Mouse (Mus musculus) embryonic facial prominence, embryonic 10.5 days (tissue): ENCODE data around the gene Ptk7. TPM values are rescaled to one million over a fixed set of nuclear protein-coding genes. Genes with fewer than 3 reads are reported as not detected.
A peak's percentile ranks its signal among the peaks of the same experiment; 100 is the strongest.
"Not testable (repeated sequence)": the region's sequence is repeated elsewhere in the genome, so short reads cannot be mapped to it uniquely, and the experiment has no call there.

Experiments
- DNase-seq: peaks from one replicate; pipeline ENCODE4 v3.0.0-alpha.2; 2017; ENCODE audit warnings: low spot score
- H3K27ac ChIP-seq: fragments of 300-500 bp; sonication (generic); replicated peaks from 2 replicates; pipeline ENCODE4 v1.5.1; 2016; ENCODE audit warnings: mild to moderate bottlenecking
- H3K27me3 ChIP-seq: fragments of 300-500 bp; sonication (generic); replicated peaks from 2 replicates; pipeline ENCODE4 v1.6.1; 2016; ENCODE audit warnings: low read depth, mild to moderate bottlenecking; ENCODE audit not compliant: poor library complexity, severe bottlenecking
- H3K36me3 ChIP-seq: fragments of 300-500 bp; sonication (generic); replicated peaks from 2 replicates; pipeline ENCODE4 v1.6.1; 2016; ENCODE audit warnings: mild to moderate bottlenecking, moderate library complexity
- H3K4me1 ChIP-seq: fragments of 300-500 bp; sonication (generic); 2 replicates; pipeline ENCODE4 v1.6.1; 2016
- H3K4me3 ChIP-seq: fragments of 300-500 bp; sonication (generic); 2 replicates; pipeline ENCODE4 v1.5.1; 2016; ENCODE audit warnings: mild to moderate bottlenecking, moderate library complexity
- H3K9me3 ChIP-seq: fragments of 300-500 bp; sonication (generic); 2 replicates; pipeline ENCODE4 v1.6.1; 2016; ENCODE audit warnings: mild to moderate bottlenecking
- WGBS: fragments of 180-500 bp; shearing (Covaris S2); methylation state at CpG from one replicate; pipeline ENCODE4 v1.1.7; 2016; 5-methylcytosine and 5-hydroxymethylcytosine counted together
- polyA plus RNA-seq: library from polyadenylated mRNA; unstranded; fragments of >200 nt; fragmentation: Nextera tagmentation; extraction: Ambion mirVana; gene quantifications from 2 replicates; pipeline ENCODE4 v1.2.1, GENCODE M21; 2016

Ptk7 gene
- polyA plus RNA-seq, 1 experiment from 2014 or later, result 92.5 TPM

GRCm38 (mm10) chr17:46571005-46571404, 58.3 kb downstream of the Ptk7 start:
- WGBS, result 87% methylated on average over 11 of the region's 11 CpGs
- H3K27ac ChIP-seq, result no peak overlapping the region
- peaks cover 98% of the 10 kb centered on the region for H3K36me3 ChIP-seq
- no peaks in the 10 kb centered on the region for H3K27me3 ChIP-seq
- H3K9me3 ChIP-seq, result no peaks in the 10 kb centered on the region
- no peak for DNase-seq
- H3K4me3 ChIP-seq, result no peak overlapping the region
- no peaks in the 10 kb centered on the region for H3K4me1 ChIP-seq

- WGBS, result 95% methylated on average over 6 of the region's 6 CpGs
- Histone ChIP-seq H3K9me3 (no peaks in the 10 kb centered on the region), H3K4me3 (no peak overlapping the region), H3K27ac (no peak overlapping the region), H3K4me1 (peaks cover 34% of the 10 kb centered on the region), H3K36me3 (peaks cover 15% of the 10 kb centered on the region), H3K27me3 (no peaks in the 10 kb centered on the region)
- no peak for DNase-seq
Observed at GRCm38 (mm10) chr17:46559146-46559545, 70.2 kb downstream of the Ptk7 start.

- Histone ChIP-seq H3K4me1 (peaks cover 44% of the 10 kb centered on the region), H3K9me3 (no peaks in the 10 kb centered on the region), H3K27ac (no peak overlapping the region), H3K27me3 (no peaks in the 10 kb centered on the region), H3K36me3 (peaks cover 5% of the 10 kb centered on the region), H3K4me3 (no peak overlapping the region)
- WGBS, result 88% methylated on average over 5 of the region's 5 CpGs
- no peak for DNase-seq
Observed at GRCm38 (mm10) chr17:46558151-46558550, 71.2 kb downstream of the Ptk7 start.

- peak overlapping the region; percentile 97; the same call in 1 of the 2 replicates for H3K4me3 ChIP-seq
- not testable (repeated sequence) for H3K27me3 ChIP-seq, H3K9me3 ChIP-seq, DNase-seq, H3K36me3 ChIP-seq
- H3K27ac ChIP-seq, result peak overlapping the region; percentile 99
- H3K4me1 ChIP-seq, result peaks cover 52% of the 10 kb centered on the region
Observed at GRCm38 (mm10) chr17:46557321-46557720, 72.0 kb downstream of the Ptk7 start.

DNA sequence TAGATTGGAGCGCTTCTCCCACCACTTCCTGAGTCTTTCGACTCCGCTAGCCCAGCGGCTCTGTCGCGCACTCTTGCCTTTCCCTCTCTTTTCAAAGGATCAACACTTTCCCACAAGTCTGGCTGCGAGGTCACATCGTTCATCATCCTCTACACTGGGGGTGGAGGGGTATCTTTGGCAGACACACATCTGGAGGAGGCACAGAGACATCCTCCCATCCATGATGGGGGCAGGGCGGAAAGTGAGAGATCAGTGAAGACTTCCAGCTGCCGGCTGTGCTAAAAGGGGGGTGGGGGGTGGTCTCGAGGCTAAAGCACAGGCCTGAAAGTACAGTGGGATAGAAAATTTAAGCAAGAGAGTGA, 72.7 kb downstream of the Ptk7 start:
- Histone ChIP-seq H3K4me1 (peaks cover 58% of the 10 kb centered on the region), H3K9me3 (no peaks in the 10 kb centered on the region), H3K4me3 (peak overlapping the region; percentile 97), H3K36me3 (peaks cover 9% of the 10 kb centered on the region), H3K27me3 (no peaks in the 10 kb centered on the region), H3K27ac (peak overlapping the region; percentile 99)
- WGBS, result under 1% methylated on average over 11 of the region's 11 CpGs
- DNase-seq, result peak; percentile 70

- Histone ChIP-seq H3K36me3 (peaks cover 16% of the 10 kb centered on the region), H3K4me1 (peaks cover 58% of the 10 kb centered on the region), H3K27me3 (no peaks in the 10 kb centered on the region), H3K4me3 (peak within 1 kb of the TSS; percentile 97), H3K9me3 (no peaks in the 10 kb centered on the region), H3K27ac (peak within 1 kb of the TSS; percentile 99)
- WGBS, result 0% methylated on average over 87 of the region's 87 CpGs
- DNase-seq, result peak; percentile 98
Observed at GRCm38 (mm10) chr17:46555673-46556583, 73.4 kb downstream of the Ptk7 start, which contains the start of gene Srf. Gene Srf, minus strand, starts transcription at chr17:46556175.

GRCm38 (mm10) chr17:46554977-46555672, 74.2 kb downstream of the Ptk7 start:
- under 1% methylated on average over 75 of the region's 75 CpGs for WGBS
- Histone ChIP-seq H3K36me3 (peaks cover 24% of the 10 kb centered on the region), H3K4me3 (peak overlapping the region; percentile 97), H3K4me1 (peaks cover 58% of the 10 kb centered on the region), H3K27ac (peak overlapping the region; percentile 99), H3K9me3 (no peaks in the 10 kb centered on the region), H3K27me3 (no peaks in the 10 kb centered on the region)
- DNase-seq, result peak; percentile 79

- peaks cover 58% of the 10 kb centered on the region for H3K4me1 ChIP-seq
Observed at GRCm38 (mm10) chr17:46554646-46554976, 74.7 kb downstream of the Ptk7 start.

DNA sequence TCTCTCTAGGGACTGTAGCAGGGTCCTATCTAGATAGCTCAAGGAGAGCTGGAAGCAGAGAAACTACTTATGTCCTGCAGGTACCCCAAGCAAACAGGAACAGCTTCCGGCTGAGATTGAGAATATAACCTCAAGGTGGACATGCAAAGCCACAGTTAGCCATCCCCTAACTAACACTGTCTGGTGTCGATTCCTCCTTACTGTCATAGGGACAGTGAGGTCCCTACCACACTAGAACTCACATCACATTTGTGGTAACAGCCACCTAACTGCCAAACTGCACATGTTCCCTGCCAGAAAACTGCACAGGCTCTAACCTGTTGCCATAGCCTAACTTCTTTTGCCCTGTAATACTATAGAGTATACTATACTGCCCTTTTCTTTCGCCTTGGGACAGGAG, 75.4 kb downstream of the Ptk7 start:
- no peak overlapping the region; the same call in 1 of the 2 replicates for H3K27ac ChIP-seq
- H3K9me3 ChIP-seq, result no peaks in the 10 kb centered on the region
- 70% methylated on average over 3 of the region's 3 CpGs for WGBS
- H3K27me3 ChIP-seq, result peaks cover under 1% of the 10 kb centered on the region; the same call in 1 of the 2 replicates
- H3K36me3 ChIP-seq, result peaks cover 35% of the 10 kb centered on the region
- H3K4me3 ChIP-seq, result peak overlapping the region; percentile 97
- no peak for DNase-seq
- H3K4me1 ChIP-seq, result peaks cover 58% of the 10 kb centered on the region

More at GRCm38 (mm10) chr17:46554646-46554976, 74.7 kb downstream of the Ptk7 start:
- under 1% methylated on average over 11 of the region's 11 CpGs for WGBS
- Histone ChIP-seq H3K27me3 (no peaks in the 10 kb centered on the region), H3K9me3 (no peaks in the 10 kb centered on the region), H3K27ac (peak overlapping the region; percentile 99), H3K4me3 (peak overlapping the region; percentile 97), H3K36me3 (peaks cover 29% of the 10 kb centered on the region)
- DNase-seq, result no peak

DNA sequence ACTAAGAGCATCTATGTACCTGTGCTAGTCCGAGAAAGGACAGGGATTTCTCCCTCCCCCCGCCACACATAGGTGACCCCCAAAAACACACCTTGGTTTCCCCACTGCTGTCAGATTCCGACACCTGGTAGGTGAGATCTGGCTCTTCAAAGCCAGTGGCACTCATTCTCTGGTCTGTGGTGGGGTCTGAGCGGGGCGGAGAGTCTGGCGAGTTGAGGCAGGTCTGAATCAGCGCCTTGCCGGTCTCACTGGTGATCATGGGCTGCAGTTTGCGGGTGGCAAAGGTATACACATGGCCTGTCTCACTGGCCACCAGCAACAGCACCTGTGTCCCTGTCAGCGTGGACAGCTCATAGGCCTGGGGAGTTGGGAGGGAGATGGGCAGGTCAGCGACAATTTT, 75.8 kb downstream of the Ptk7 start:
- peak overlapping the region; percentile 97 for H3K4me3 ChIP-seq
- WGBS, result 43% methylated on average over 11 of the region's 11 CpGs
- DNase-seq, result peak; percentile 35
- H3K9me3 ChIP-seq, result no peaks in the 10 kb centered on the region
- H3K36me3 ChIP-seq, result peaks cover 40% of the 10 kb centered on the region
- peaks cover 5% of the 10 kb centered on the region for H3K27me3 ChIP-seq
- H3K4me1 ChIP-seq, result peaks cover 62% of the 10 kb centered on the region
- peak overlapping the region; percentile 59 for H3K27ac ChIP-seq

- H3K27ac ChIP-seq, result peak overlapping the region; percentile 59
- H3K9me3 ChIP-seq, result no peaks in the 10 kb centered on the region
- 1% methylated on average over 24 of the region's 24 CpGs for WGBS
- peaks cover 7% of the 10 kb centered on the region for H3K27me3 ChIP-seq
- DNase-seq, result peak; percentile 88
- H3K4me3 ChIP-seq, result peak overlapping the region; percentile 97
- H3K36me3 ChIP-seq, result peaks cover 45% of the 10 kb centered on the region
- H3K4me1 ChIP-seq, result peaks cover 65% of the 10 kb centered on the region
Observed at GRCm38 (mm10) chr17:46552841-46553423, 76.4 kb downstream of the Ptk7 start.

DNA sequence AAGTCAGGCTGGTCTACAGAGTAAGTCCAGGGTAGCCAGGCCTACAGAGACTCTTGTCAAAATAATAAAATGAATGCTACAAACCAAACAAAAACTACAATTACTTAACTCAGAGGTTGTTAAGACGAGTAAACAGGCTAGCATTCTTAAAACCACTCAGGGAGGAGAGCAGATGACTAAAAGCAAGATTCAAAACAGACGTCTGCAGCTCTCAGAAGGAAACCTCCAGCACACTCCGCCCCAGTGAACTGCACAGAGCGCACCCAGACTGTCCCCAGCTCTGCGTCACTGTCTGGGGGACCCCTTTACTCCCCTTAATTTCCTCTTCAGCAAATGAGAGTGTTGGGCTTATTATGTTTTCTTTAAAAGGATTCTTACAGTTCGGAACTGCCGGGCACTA, 77.2 kb downstream of the Ptk7 start:
- Histone ChIP-seq H3K36me3 (peaks cover 50% of the 10 kb centered on the region), H3K27me3 (peaks cover 15% of the 10 kb centered on the region), H3K4me1 (peaks cover 65% of the 10 kb centered on the region), H3K27ac (peak overlapping the region; percentile 59; the same call in 1 of the 2 replicates), H3K4me3 (peak overlapping the region; percentile 97; the same call in 1 of the 2 replicates), H3K9me3 (no peaks in the 10 kb centered on the region)
- DNase-seq, result no peak
- 84% methylated on average over 7 of the region's 7 CpGs for WGBS
